Mouse (Mus musculus) hindbrain, embryonic 14.5 days (tissue): Measurements from ENCODE around the gene Dpp10. TPM values are rescaled to one million over a fixed set of nuclear protein-coding genes. Genes with fewer than 3 reads are reported as not detected.

Source experiments
- ATAC-seq: fragments of 200-750 bp; cut with Nextera tagmentation; 2 replicates; pipeline ENCODE4 v1.8.0; 2017; ENCODE audit warnings: moderate number of reproducible peaks, mild to moderate bottlenecking, moderate TSS enrichment, moderate library complexity; ENCODE audit not compliant: low FRiP score
- DNase-seq: peaks from one replicate; pipeline ENCODE4 v3.0.0-alpha.2; 2015; ENCODE audit warnings: low spot score
- H3K27ac ChIP-seq: fragments of 300-500 bp; sonication (generic); 2 replicates; pipeline ENCODE4 v1.5.1; 2014; ENCODE audit warnings: mild to moderate bottlenecking, moderate library complexity
- H3K27me3 ChIP-seq: fragments of 300-500 bp; sonication (generic); 2 replicates; pipeline ENCODE4 v1.6.1; 2014; ENCODE audit warnings: mild to moderate bottlenecking, low read length, mixed read lengths; ENCODE audit not compliant: control insufficient read depth, insufficient read depth
- H3K36me3 ChIP-seq: fragments of 300-500 bp; sonication (generic); replicated peaks from 2 replicates; pipeline ENCODE4 v1.6.1; 2014; ENCODE audit not compliant: control insufficient read depth, insufficient read depth
- H3K4me1 ChIP-seq: fragments of 300-500 bp; sonication (generic); replicated peaks from 2 replicates; pipeline ENCODE4 v1.6.1; 2014; ENCODE audit warnings: antibody characterized with exemption, low read length, mixed read lengths; ENCODE audit not compliant: control insufficient read depth, insufficient read depth
- H3K4me2 ChIP-seq: fragments of 300-500 bp; sonication (generic); replicated peaks from 2 replicates; pipeline ENCODE4 v1.6.1; 2014; ENCODE audit warnings: mild to moderate bottlenecking, moderate library complexity
- H3K4me3 ChIP-seq: fragments of 300-500 bp; sonication (generic); replicated peaks from 2 replicates; pipeline ENCODE4 v1.5.1; 2014; ENCODE audit warnings: mild to moderate bottlenecking, low read length
- H3K9ac ChIP-seq: fragments of 300-500 bp; sonication (generic); 2 replicates; pipeline ENCODE4 v1.6.1; 2014
- H3K9me3 ChIP-seq: fragments of 300-500 bp; sonication (generic); 2 replicates; pipeline ENCODE4 v1.6.1; 2016; ENCODE audit warnings: low read length; ENCODE audit not compliant: control insufficient read depth
- WGBS: fragments of 180-500 bp; shearing (Covaris S2); extraction: QIAGEN DNeasy Blood & Tissue Kit; methylation state at CpG from one replicate; pipeline ENCODE4 v1.1.7; 2014; 5-methylcytosine and 5-hydroxymethylcytosine counted together
- polyA plus RNA-seq: library from polyadenylated mRNA; unstranded; fragments of >200 nt; fragmentation: Nextera tagmentation; extraction: Ambion mirVana; gene quantifications from 2 replicates; pipeline ENCODE4 v1.2.1, GENCODE M21; 2014

Gene Dpp10
- 32.9 and 39.5 TPM in 2 replicates for polyA plus RNA-seq

- ATAC-seq (peak; percentile 44; the same call in 1 of the 2 replicates), DNase-seq (peak; percentile 55)
- Histone ChIP-seq H3K4me1 (no peaks in the 10 kb centered on the region), H3K9ac (peak within 1 kb of the TSS; percentile 80), H3K4me3 (peak within 1 kb of the TSS; percentile 72), H3K27ac (peak within 1 kb of the TSS; percentile 89), H3K4me2 (peak within 1 kb of the TSS; percentile 75), H3K36me3 (no peaks in the 10 kb centered on the region), H3K9me3 (no peaks in the 10 kb centered on the region), H3K27me3 (peaks cover 4% of the 10 kb centered on the region; the same call in 1 of the 2 replicates)
- under 1% methylated on average over 31 of the region's 38 CpGs for WGBS
Observed at GRCm38 (mm10) chr1:124044925-124045640, at the start of gene Dpp10. Gene Dpp10 (minus strand): TSS chr1:124045559.

DNA sequence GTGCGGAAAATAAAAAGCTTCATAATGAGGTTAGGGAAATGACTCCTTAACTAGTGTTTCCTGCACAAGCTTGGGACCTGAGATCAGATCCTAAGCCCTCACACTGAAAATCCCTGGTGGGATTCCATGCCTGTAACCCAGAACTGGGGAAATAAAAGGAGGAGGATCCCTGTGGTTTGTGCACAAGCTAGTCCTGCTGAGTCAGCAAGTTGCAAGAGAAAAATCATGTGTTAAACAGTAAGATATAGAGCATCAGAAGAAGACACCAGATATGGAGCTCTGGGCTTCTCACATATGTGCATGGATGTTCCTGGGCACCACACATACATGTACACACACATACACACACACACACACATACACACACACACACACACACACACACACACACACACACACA is 3.2 kb upstream of the Dpp10 start:
- Histone ChIP-seq H3K27ac (no peak overlapping the region), H3K4me2 (no peak overlapping the region), H3K27me3 (peaks cover 4% of the 10 kb centered on the region; the same call in 1 of the 2 replicates), H3K9ac (no peak overlapping the region), H3K4me3 (no peak overlapping the region), H3K36me3 (no peaks in the 10 kb centered on the region), H3K9me3 (no peaks in the 10 kb centered on the region), H3K4me1 (no peaks in the 10 kb centered on the region)
- 84% methylated on average over 1 of the region's 1 CpGs for WGBS
- ATAC-seq = no peak
- DNase-seq = no peak

DNA sequence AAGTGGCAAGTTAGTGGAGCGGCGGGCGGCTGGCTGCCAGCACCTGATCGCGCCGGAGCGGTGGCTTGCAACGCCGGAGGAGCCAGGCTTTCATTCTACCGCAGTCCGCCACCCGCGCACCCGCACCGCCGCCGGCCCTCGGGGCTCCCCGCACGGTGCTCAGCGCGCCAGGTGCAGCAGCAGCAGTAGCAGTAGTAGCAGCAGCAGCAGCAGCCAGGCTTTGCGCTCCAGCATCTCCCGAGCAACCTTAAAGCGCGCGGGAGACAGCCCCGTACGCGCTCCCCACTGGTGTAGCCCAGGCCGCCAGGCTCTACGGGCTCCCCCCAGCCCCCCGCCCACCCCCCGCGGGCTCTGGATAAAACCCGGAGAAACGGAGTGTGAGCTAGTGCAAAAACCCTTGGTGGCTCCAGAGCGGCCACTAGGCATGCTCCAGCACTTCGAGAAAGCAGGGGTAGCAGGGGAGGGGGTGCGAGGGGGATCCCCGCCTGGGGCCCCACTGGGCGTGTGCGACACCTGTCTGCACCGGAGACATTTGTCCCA is 472 bp upstream of the Dpp10 start:
- DNase-seq (peak; percentile 68), ATAC-seq (peak; percentile 93)
- H3K4me3 ChIP-seq = peak overlapping the region; percentile 72
- 1% methylated on average over 44 of the region's 44 CpGs for WGBS
- H3K4me1 ChIP-seq = no peaks in the 10 kb centered on the region
- H3K27me3 ChIP-seq = peaks cover 4% of the 10 kb centered on the region; the same call in 1 of the 2 replicates
- peak overlapping the region; percentile 75 for H3K4me2 ChIP-seq
- no peaks in the 10 kb centered on the region for H3K9me3 ChIP-seq
- peak overlapping the region; percentile 80 for H3K9ac ChIP-seq
- H3K27ac ChIP-seq = peak overlapping the region; percentile 89
- H3K36me3 ChIP-seq = no peaks in the 10 kb centered on the region

GRCm38 (mm10) chr1:124044161-124044560 is 1.2 kb downstream of the Dpp10 start:
- Histone ChIP-seq H3K4me2 (peak overlapping the region; percentile 75), H3K9ac (peak overlapping the region; percentile 80), H3K27ac (peak overlapping the region; percentile 89), H3K36me3 (no peaks in the 10 kb centered on the region), H3K4me1 (no peaks in the 10 kb centered on the region), H3K4me3 (peak overlapping the region; percentile 72), H3K27me3 (peaks cover 4% of the 10 kb centered on the region; the same call in 1 of the 2 replicates), H3K9me3 (no peaks in the 10 kb centered on the region)
- DNase-seq (no peak), ATAC-seq (no peak)
- 11% methylated on average over 12 of the region's 12 CpGs for WGBS

GRCm38 (mm10) chr1:124043421-124043820 is 1.9 kb downstream of the Dpp10 start:
- Histone ChIP-seq H3K9me3 (no peaks in the 10 kb centered on the region), H3K36me3 (no peaks in the 10 kb centered on the region), H3K4me2 (peak overlapping the region; percentile 75), H3K9ac (peak overlapping the region; percentile 80), H3K27ac (no peak overlapping the region), H3K4me3 (peak overlapping the region; percentile 72), H3K4me1 (no peaks in the 10 kb centered on the region), H3K27me3 (peaks cover 4% of the 10 kb centered on the region; the same call in 1 of the 2 replicates)
- DNase-seq (no peak), ATAC-seq (no peak)
- 43% methylated on average over 6 of the region's 6 CpGs for WGBS

DNA sequence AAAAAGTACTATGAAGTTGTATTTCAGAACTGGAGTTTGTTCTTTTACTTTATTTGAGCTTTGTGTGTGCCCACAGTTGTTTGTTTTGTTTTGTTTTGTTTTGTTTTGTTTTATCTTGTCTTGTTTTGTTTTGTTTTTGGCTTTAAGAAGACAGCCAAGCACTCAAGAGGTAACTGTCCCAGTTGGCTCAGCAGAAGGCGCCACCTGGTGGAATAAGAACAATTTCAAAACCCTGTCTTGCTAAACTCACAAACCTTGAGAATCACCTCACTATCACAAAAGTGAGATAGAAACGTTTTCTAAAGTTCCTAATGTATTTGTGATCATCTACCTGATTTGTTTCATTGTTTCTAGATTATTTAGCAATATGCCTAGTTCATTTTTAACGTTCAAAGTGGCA is 3.8 kb downstream of the Dpp10 start:
- Histone ChIP-seq H3K36me3 (no peaks in the 10 kb centered on the region), H3K4me3 (no peak overlapping the region; the same call in 1 of the 2 replicates), H3K27me3 (peaks cover 4% of the 10 kb centered on the region; the same call in 1 of the 2 replicates), H3K27ac (no peak overlapping the region), H3K9ac (no peak overlapping the region), H3K4me2 (peak overlapping the region; percentile 75), H3K4me1 (no peaks in the 10 kb centered on the region), H3K9me3 (no peaks in the 10 kb centered on the region)
- 2% methylated on average over 3 of the region's 3 CpGs for WGBS
- DNase-seq = peak; percentile 72
- ATAC-seq = no peak

- ATAC-seq = no peak
- 72% methylated on average over 4 of the region's 4 CpGs for WGBS
Observed at GRCm38 (mm10) chr1:124035306-124035990, 9.9 kb downstream of the Dpp10 start.

GRCm38 (mm10) chr1:124032677-124033076 is 12.7 kb downstream of the Dpp10 start:
- H3K9ac ChIP-seq = no peak overlapping the region
- 85% methylated on average over 6 of the region's 6 CpGs for WGBS
- H3K4me1 ChIP-seq = no peaks in the 10 kb centered on the region
- no peak overlapping the region for H3K4me2 ChIP-seq
- ATAC-seq (no peak), DNase-seq (no peak)
- no peaks in the 10 kb centered on the region for H3K9me3 ChIP-seq
- no peak overlapping the region for H3K4me3 ChIP-seq
- no peak overlapping the region for H3K27ac ChIP-seq
- no peaks in the 10 kb centered on the region for H3K27me3 ChIP-seq
- no peaks in the 10 kb centered on the region for H3K36me3 ChIP-seq

More at GRCm38 (mm10) chr1:124035306-124035990, 9.9 kb downstream of the Dpp10 start:
- no peak overlapping the region for H3K27ac ChIP-seq
- no peak overlapping the region for H3K4me3 ChIP-seq
- H3K9ac ChIP-seq = no peak overlapping the region
- H3K4me2 ChIP-seq = no peak overlapping the region
- H3K4me1 ChIP-seq = no peaks in the 10 kb centered on the region
- H3K36me3 ChIP-seq = no peaks in the 10 kb centered on the region
- DNase-seq = no peak
- no peaks in the 10 kb centered on the region for H3K27me3 ChIP-seq
- no peaks in the 10 kb centered on the region for H3K9me3 ChIP-seq

GRCm38 (mm10) chr1:124031968-124032367 is 13.4 kb downstream of the Dpp10 start:
- ATAC-seq (no peak), DNase-seq (no peak)

More at GRCm38 (mm10) chr1:124031968-124032367, 13.4 kb downstream of the Dpp10 start:
- H3K9ac ChIP-seq = no peak overlapping the region
- H3K27me3 ChIP-seq = no peaks in the 10 kb centered on the region
- H3K36me3 ChIP-seq = no peaks in the 10 kb centered on the region
- H3K4me3 ChIP-seq = no peak overlapping the region
- no peak overlapping the region for H3K4me2 ChIP-seq
- H3K27ac ChIP-seq = no peak overlapping the region
- WGBS = 92% methylated on average over 2 of the region's 2 CpGs
- H3K4me1 ChIP-seq = no peaks in the 10 kb centered on the region
- no peaks in the 10 kb centered on the region for H3K9me3 ChIP-seq
